In the genomic region with DNA sequence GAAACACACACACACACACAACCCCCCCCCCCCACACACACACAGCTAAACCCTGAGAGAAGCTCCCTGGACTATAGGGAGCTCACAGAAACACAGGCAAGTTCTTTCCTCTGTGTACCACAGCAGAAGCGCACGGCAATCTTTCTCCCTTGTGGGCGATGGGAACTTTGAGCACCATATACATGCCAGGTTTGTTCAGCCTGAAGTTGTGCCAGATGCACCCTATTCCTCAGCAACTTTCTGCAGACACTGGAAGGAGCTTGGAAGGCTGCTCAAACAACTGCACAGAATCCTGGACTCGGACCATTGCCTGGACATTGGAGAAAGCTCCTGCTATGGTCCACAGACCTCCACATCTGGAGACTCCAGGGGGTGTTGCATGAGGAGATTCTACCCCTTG, we compare ENCODE assay signal across 8 mouse cellular contexts.
DNase-seq lines count a peak whose midpoint lies in the region; ATAC-seq and TF ChIP-seq lines count a peak whose summit lies in the region.

No protein-coding gene starts in this region.

- 0 out of 2 replicates have a peak, but pooled peaks cover 8% of the 10 kb centered on the region for H3K4me1 ChIP-seq in neural tube, embryonic 12.5 days
- H3K4me1 ChIP-seq in liver, embryonic 11.5 days (replicated peaks; ENCODE audit: control insufficient read depth, insufficient read depth, low read length), result peaks cover 7% of the 10 kb centered on the region
- H3K4me1 ChIP-seq in stomach, postnatal 0 days (replicated peaks; ENCODE audit: control insufficient read depth, insufficient read depth), result no peaks in the 10 kb centered on the region

- ATAC-seq in neural tube, embryonic 12.5 days (ENCODE audit: low FRiP score, low read depth), result peak; percentile 29
- ATAC-seq in liver, embryonic 11.5 days (replicated peaks; ENCODE audit: low FRiP score), result 0 out of 2 replicates have a peak, but pooled peaks have one; percentile 15
- no peak for ATAC-seq in stomach, postnatal 0 days (ENCODE audit: low FRiP score, low TSS enrichment)
- ATAC-seq in CD4-positive, CD25-positive, alpha-beta regulatory T cell, adult 4 months, result no peak
- no peak for ATAC-seq in granulocyte monocyte progenitor cell, adult 5-6 weeks (replicated peaks; ENCODE audit: poor library complexity, severe bottlenecking)

- no peak overlapping the region for H3K9ac ChIP-seq in neural tube, embryonic 12.5 days
- no peak overlapping the region for H3K9ac ChIP-seq in liver, embryonic 11.5 days (ENCODE audit: low read depth, low read length)
- no peak overlapping the region for H3K9ac ChIP-seq in stomach, postnatal 0 days (ENCODE audit: low read length)

- no peak overlapping the region for H3K4me2 ChIP-seq in neural tube, embryonic 12.5 days (replicated peaks)
- H3K4me2 ChIP-seq in liver, embryonic 11.5 days, result no peak overlapping the region
- H3K4me2 ChIP-seq in stomach, postnatal 0 days (replicated peaks; ENCODE audit: low read depth), result no peak overlapping the region

- 66% methylated on average over 4 of the region's 4 CpGs for WGBS in neural tube, embryonic 12.5 days
- 72% methylated on average over 4 of the region's 4 CpGs for WGBS in liver, embryonic 11.5 days
- WGBS in stomach, postnatal 0 days, result 50% methylated on average over 4 of the region's 4 CpGs

- no peaks in the 10 kb centered on the region for H3K9me3 ChIP-seq in neural tube, embryonic 12.5 days
- H3K9me3 ChIP-seq in liver, embryonic 11.5 days (ENCODE audit: control insufficient read depth, low read length), result no peaks in the 10 kb centered on the region
- H3K9me3 ChIP-seq in stomach, postnatal 0 days (ENCODE audit: control insufficient read depth, low read length), result no peaks in the 10 kb centered on the region

- no peaks in the 10 kb centered on the region for H3K27me3 ChIP-seq in neural tube, embryonic 12.5 days (replicated peaks)
- no peaks in the 10 kb centered on the region for H3K27me3 ChIP-seq in liver, embryonic 11.5 days (replicated peaks; ENCODE audit: control insufficient read depth, insufficient read depth, low read length)
- H3K27me3 ChIP-seq in stomach, postnatal 0 days (ENCODE audit: control insufficient read depth, insufficient read depth, low read length), result no peaks in the 10 kb centered on the region

- DNase-seq in gastrocnemius, adult 2 months, result no peak
- DNase-seq in gastrocnemius, postnatal 10 days, result no peak
- no peak for DNase-seq in neural tube, embryonic 10.5 days (ENCODE audit: extremely low spot score, low spot score)
- no peak for DNase-seq in liver, embryonic 11.5 days (ENCODE audit: low spot score)
- DNase-seq in stomach, postnatal 0 days (ENCODE audit: low spot score), result no peak

- H3K4me3 ChIP-seq in gastrocnemius, adult 2 months, result no peak overlapping the region
- no peak overlapping the region for H3K4me3 ChIP-seq in neural tube, embryonic 12.5 days
- H3K4me3 ChIP-seq in liver, embryonic 11.5 days (ENCODE audit: low read depth, low read length), result no peak overlapping the region
- H3K4me3 ChIP-seq in stomach, postnatal 0 days (ENCODE audit: low read depth, low read length), result no peak overlapping the region

- TF ChIP-seq CTCF in gastrocnemius, adult 2 months (IDR thresholded peaks at IDR 0.05), result no peak
- TF ChIP-seq CTCF in stomach, postnatal 0 days (IDR thresholded peaks at IDR 0.05; ENCODE audit: low read depth), result no peak

- intact Hi-C loops in gastrocnemius, adult 2 months (cut with DNase I), result no loop called here

- TF ChIP-seq EP300 in stomach, postnatal 0 days (optimal IDR thresholded peaks at IDR 0.05), result no peak

- H3K27ac ChIP-seq in gastrocnemius, adult 2 months, result peak overlapping the region; percentile 48; the same call in 1 of the 2 replicates
- peak overlapping the region; percentile 26; the same call in 1 of the 2 replicates for H3K27ac ChIP-seq in neural tube, embryonic 12.5 days
- peak overlapping the region; percentile 71 for H3K27ac ChIP-seq in liver, embryonic 11.5 days (ENCODE audit: low read depth, low read length)
- H3K27ac ChIP-seq in stomach, postnatal 0 days (replicated peaks), result peak overlapping the region; percentile 24; the same call in 1 of the 2 replicates

- H3K36me3 ChIP-seq in neural tube, embryonic 12.5 days, result no peaks in the 10 kb centered on the region
- no peaks in the 10 kb centered on the region for H3K36me3 ChIP-seq in liver, embryonic 11.5 days (ENCODE audit: control insufficient read depth, insufficient read depth, low read length)
- H3K36me3 ChIP-seq in stomach, postnatal 0 days (ENCODE audit: control insufficient read depth, insufficient read depth, low read length), result no peaks in the 10 kb centered on the region

Comparison
In these comparisons a context has a peak if more than half of its experiments do, and no peak if none do; other contexts are left out.
1. ATAC-seq: peak in neural tube, embryonic 12.5 days (single experiment) and liver, embryonic 11.5 days (single experiment); none in stomach, postnatal 0 days (single experiment), CD4-positive, CD25-positive, alpha-beta regulatory T cell, adult 4 months (single experiment) and granulocyte monocyte progenitor cell, adult 5-6 weeks (single experiment).
2. Peak in every context shown above with its lines, with median percentiles within 50 percentile points of each other: H3K27ac ChIP-seq.